Mouse (Mus musculus): ENCODE results near the gene Esyt1. TPM values are rescaled to one million over a fixed set of nuclear protein-coding genes. Genes with fewer than 3 reads are reported as not detected.

The Esyt1 gene
- polyA plus RNA-seq, 1 experiment from 2014 or later: 23.1 TPM

Small RNAs within 50 kb of the gene (microRNA-seq; reads per million reads assigned to microRNA genes)
- gene Gm47275 (not detected), gene Mir6916 (not detected)

Other genes with a start within 250 kb of the Esyt1 start
- gene Il23a, start 227.1 kb downstream of the Esyt1 start, polyA plus RNA-seq (2015; fragmentation: Nextera tagmentation; extraction: Ambion mirVana): 0.23 and 0.25 TPM in 2 replicates
- gene Pan2, start 222.5 kb downstream of the Esyt1 start, polyA plus RNA-seq (2015; fragmentation: Nextera tagmentation; extraction: Ambion mirVana): 31.8 and 32.3 TPM in 2 replicates
- 349 and 362 TPM in 2 replicates for gene Cnpy2, start 203.4 kb downstream of the Esyt1 start, polyA plus RNA-seq (2015; fragmentation: Nextera tagmentation; extraction: Ambion mirVana)
- gene Cs, start 188.1 kb downstream of the Esyt1 start, polyA plus RNA-seq (2015; fragmentation: Nextera tagmentation; extraction: Ambion mirVana): 160 and 179 TPM in 2 replicates
- 13.1 and 16.2 TPM in 2 replicates for gene Coq10a, start 156.9 kb downstream of the Esyt1 start, polyA plus RNA-seq (2015; fragmentation: Nextera tagmentation; extraction: Ambion mirVana)
- 15.0 and 16.0 TPM in 2 replicates for gene Ankrd52, start 148.8 kb downstream of the Esyt1 start, polyA plus RNA-seq (2015; fragmentation: Nextera tagmentation; extraction: Ambion mirVana)
- 0.20 and 0.92 TPM in 2 replicates for gene Slc39a5, start 124.6 kb downstream of the Esyt1 start, polyA plus RNA-seq (2015; fragmentation: Nextera tagmentation; extraction: Ambion mirVana)
- 72.3 and 73.0 TPM in 2 replicates for gene Nabp2, start 114.4 kb downstream of the Esyt1 start, polyA plus RNA-seq (2015; fragmentation: Nextera tagmentation; extraction: Ambion mirVana)
- gene Rnf41, start 114.2 kb downstream of the Esyt1 start, polyA plus RNA-seq (2015; fragmentation: Nextera tagmentation; extraction: Ambion mirVana): 45.4 and 46.7 TPM in 2 replicates
- gene Smarcc2, start 66.6 kb downstream of the Esyt1 start, polyA plus RNA-seq (2015; fragmentation: Nextera tagmentation; extraction: Ambion mirVana): 111 and 119 TPM in 2 replicates
- gene Myl6, start 31.7 kb downstream of the Esyt1 start, polyA plus RNA-seq (2015; fragmentation: Nextera tagmentation; extraction: Ambion mirVana): 961 and 1,001 TPM in 2 replicates
- 2.8 and 4.0 TPM in 2 replicates for gene Myl6b, start 27.2 kb downstream of the Esyt1 start, polyA plus RNA-seq (2015; fragmentation: Nextera tagmentation; extraction: Ambion mirVana)
- gene Zc3h10, start 21.9 kb upstream of the Esyt1 start, polyA plus RNA-seq (2015; fragmentation: Nextera tagmentation; extraction: Ambion mirVana): 13.5 and 15.5 TPM in 2 replicates
- 4,323 and 4,329 TPM in 2 replicates for gene Rpl41, start 23.4 kb upstream of the Esyt1 start, polyA plus RNA-seq (2015; fragmentation: Nextera tagmentation; extraction: Ambion mirVana)
- 188 and 206 TPM in 2 replicates for gene Pa2g4, start 40.1 kb upstream of the Esyt1 start, polyA plus RNA-seq (2015; fragmentation: Nextera tagmentation; extraction: Ambion mirVana)
- gene Erbb3, start 63.8 kb upstream of the Esyt1 start, polyA plus RNA-seq (2015; fragmentation: Nextera tagmentation; extraction: Ambion mirVana): 14.8 and 16.1 TPM in 2 replicates
- gene Rps26, start 100.9 kb upstream of the Esyt1 start, polyA plus RNA-seq (2015; fragmentation: Nextera tagmentation; extraction: Ambion mirVana): 893 and 949 TPM in 2 replicates
- gene Ikzf4, start 120.1 kb upstream of the Esyt1 start, polyA plus RNA-seq (2015; fragmentation: Nextera tagmentation; extraction: Ambion mirVana): 5.3 and 5.5 TPM in 2 replicates
- 18.9 and 21.8 TPM in 2 replicates for gene Suox, start 148.2 kb upstream of the Esyt1 start, polyA plus RNA-seq (2015; fragmentation: Nextera tagmentation; extraction: Ambion mirVana)
- 82.6 and 84.1 TPM in 2 replicates for gene Rab5b, start 170.4 kb upstream of the Esyt1 start, polyA plus RNA-seq (2015; fragmentation: Nextera tagmentation; extraction: Ambion mirVana)
- 8.2 and 8.3 TPM in 2 replicates for gene Pmel, start 178.3 kb upstream of the Esyt1 start, polyA plus RNA-seq (2015; fragmentation: Nextera tagmentation; extraction: Ambion mirVana)
- gene Cdk2, start 179.2 kb upstream of the Esyt1 start, polyA plus RNA-seq (2015; fragmentation: Nextera tagmentation; extraction: Ambion mirVana): 120 and 127 TPM in 2 replicates
- 16.3 and 16.8 TPM in 2 replicates for gene Dgka, start 219.0 kb upstream of the Esyt1 start, polyA plus RNA-seq (2015; fragmentation: Nextera tagmentation; extraction: Ambion mirVana)
- gene Pym1, start 222.0 kb upstream of the Esyt1 start, polyA plus RNA-seq (2015; fragmentation: Nextera tagmentation; extraction: Ambion mirVana): 43.2 and 47.9 TPM in 2 replicates